Mouse (Mus musculus): Measurements from ENCODE around the gene Eif4g3. TPM values are rescaled to one million over a fixed set of nuclear protein-coding genes. Genes with fewer than 3 reads are reported as not detected.
A peak's percentile ranks its signal among the peaks of the same experiment; 100 is the strongest.

Gene Eif4g3
- polyA plus RNA-seq, 1 experiment from 2014 or later: 33.6 TPM

DNA sequence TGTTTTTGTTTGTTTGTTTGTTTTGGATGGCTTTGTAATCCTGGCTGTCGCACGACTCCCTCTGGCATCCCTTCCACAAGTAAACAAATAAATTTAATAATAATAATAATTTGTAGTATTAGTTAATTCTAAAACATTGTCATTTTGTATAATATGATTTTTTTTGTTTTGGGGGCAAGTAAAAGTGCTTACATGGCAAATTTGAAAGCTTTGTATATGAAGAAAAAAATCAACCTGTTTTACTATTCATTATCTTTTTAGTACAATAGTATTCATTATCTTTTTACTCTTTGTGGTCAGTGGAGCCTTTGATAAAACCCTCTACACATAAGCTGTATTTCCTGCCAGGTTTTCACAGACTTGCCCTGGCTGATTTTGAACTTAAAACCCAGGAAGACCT is 29.9 kb downstream of the Eif4g3 start:
- whole genome bisulfite sequencing (ENCODE audit: insufficient replicate concordance): 75% methylated on average over 2 of the region's 2 CpGs
- no peak overlapping the region for H3K4me3 ChIP-seq (ENCODE audit: low read depth, low read length)
- ATAC-seq (replicated peaks; ENCODE audit: insufficient number of reproducible peaks, low FRiP score, low TSS enrichment): no peak
- no peak overlapping the region for H3K27ac ChIP-seq (ENCODE audit: low read depth, low read length)
- no peaks in the 10 kb centered on the region for H3K9me3 ChIP-seq (replicated peaks; ENCODE audit: control insufficient read depth, low read length)
- peaks cover under 1% of the 10 kb centered on the region; the same call in 1 of the 2 replicates for H3K36me3 ChIP-seq (ENCODE audit: control insufficient read depth, insufficient read depth, low read length)
- H3K9ac ChIP-seq (ENCODE audit: low read depth, low read length): no peak overlapping the region
- peaks cover 29% of the 10 kb centered on the region for H3K4me1 ChIP-seq (ENCODE audit: control insufficient read depth, insufficient read depth, low read length)
- no peak overlapping the region for H3K4me2 ChIP-seq
- H3K27me3 ChIP-seq (ENCODE audit: control insufficient read depth, insufficient read depth, low read length): no peaks in the 10 kb centered on the region

DNA sequence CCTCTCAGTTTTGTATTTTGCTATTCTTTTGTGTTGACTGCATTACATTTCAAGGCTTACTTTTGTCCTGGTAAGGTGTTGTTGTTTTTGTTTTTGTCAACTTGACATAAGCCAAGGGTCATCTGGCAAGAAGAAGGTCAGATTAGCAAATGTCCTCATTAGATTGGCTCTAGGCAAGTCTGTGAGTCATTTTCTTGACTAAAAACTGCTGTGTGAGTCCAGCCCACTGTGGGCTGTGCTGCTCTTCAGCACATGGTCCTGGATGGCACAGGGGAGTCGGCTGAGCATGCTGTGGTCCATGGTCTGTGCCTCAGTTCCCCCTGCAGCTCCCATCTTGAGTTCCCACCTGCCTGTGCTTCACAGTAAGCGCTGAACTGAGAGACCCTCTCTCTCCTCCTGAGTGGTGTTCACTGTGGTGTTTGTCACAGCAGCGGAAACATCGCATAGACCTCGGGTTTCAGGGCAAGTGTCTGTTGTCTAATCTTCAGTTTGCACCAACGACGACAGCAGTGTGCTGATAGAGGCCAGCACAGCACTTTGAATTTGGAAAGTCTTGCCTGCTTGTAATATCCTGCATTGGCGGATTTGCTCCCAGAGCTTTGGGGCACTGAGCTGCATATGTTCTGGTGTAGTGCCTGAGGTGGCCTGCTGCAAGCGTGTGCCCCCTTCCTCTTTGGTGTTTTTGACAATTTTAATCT is 30.7 kb downstream of the Eif4g3 start:
- Histone ChIP-seq H3K27me3 (ENCODE audit: control insufficient read depth, insufficient read depth, low read length) (no peaks in the 10 kb centered on the region), H3K4me1 (ENCODE audit: control insufficient read depth, insufficient read depth, low read length) (peaks cover 29% of the 10 kb centered on the region), H3K36me3 (ENCODE audit: control insufficient read depth, insufficient read depth, low read length) (peaks cover 3% of the 10 kb centered on the region; the same call in 1 of the 2 replicates), H3K4me2 (no peak overlapping the region), H3K9me3 (replicated peaks; ENCODE audit: control insufficient read depth, low read length) (no peaks in the 10 kb centered on the region), H3K27ac (ENCODE audit: low read depth, low read length) (no peak overlapping the region), H3K4me3 (ENCODE audit: low read depth, low read length) (no peak overlapping the region), H3K9ac (ENCODE audit: low read depth, low read length) (no peak overlapping the region)
- WGBS (ENCODE audit: insufficient replicate concordance): 59% methylated on average over 9 of the region's 9 CpGs
- no peak for ATAC-seq (replicated peaks; ENCODE audit: insufficient number of reproducible peaks, low FRiP score, low TSS enrichment)

DNA sequence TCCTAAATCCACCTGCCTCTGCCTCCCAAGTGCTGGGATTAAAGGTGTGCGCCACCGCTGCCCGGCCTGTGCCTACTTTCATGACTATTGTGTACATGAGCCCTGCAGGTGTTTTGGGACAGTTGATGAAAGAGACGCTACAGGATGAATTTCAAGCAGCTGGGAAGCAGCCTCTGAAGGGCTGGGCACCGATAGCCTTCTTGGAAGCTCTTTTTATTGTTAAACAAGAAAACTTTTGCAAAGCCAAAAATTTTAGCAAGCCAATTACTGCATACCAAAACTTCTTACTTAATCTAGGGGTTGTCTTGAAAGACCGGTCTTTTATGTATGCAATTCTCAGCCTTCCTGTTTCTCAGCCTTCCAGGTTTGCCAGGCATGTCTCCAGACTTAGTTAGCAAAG is 36.3 kb downstream of the Eif4g3 start:
- Histone ChIP-seq H3K36me3 (ENCODE audit: control insufficient read depth, insufficient read depth, low read length) (peaks cover 21% of the 10 kb centered on the region; the same call in 1 of the 2 replicates), H3K4me3 (ENCODE audit: low read depth, low read length) (no peak overlapping the region), H3K9me3 (replicated peaks; ENCODE audit: control insufficient read depth, low read length) (no peaks in the 10 kb centered on the region), H3K4me1 (ENCODE audit: control insufficient read depth, insufficient read depth, low read length) (peaks cover 6% of the 10 kb centered on the region), H3K27me3 (ENCODE audit: control insufficient read depth, insufficient read depth, low read length) (no peaks in the 10 kb centered on the region), H3K4me2 (no peak overlapping the region), H3K9ac (ENCODE audit: low read depth, low read length) (no peak overlapping the region), H3K27ac (ENCODE audit: low read depth, low read length) (no peak overlapping the region)
- 91% methylated on average over 6 of the region's 6 CpGs for WGBS (ENCODE audit: insufficient replicate concordance)
- no peak for ATAC-seq (replicated peaks; ENCODE audit: insufficient number of reproducible peaks, low FRiP score, low TSS enrichment)

DNA sequence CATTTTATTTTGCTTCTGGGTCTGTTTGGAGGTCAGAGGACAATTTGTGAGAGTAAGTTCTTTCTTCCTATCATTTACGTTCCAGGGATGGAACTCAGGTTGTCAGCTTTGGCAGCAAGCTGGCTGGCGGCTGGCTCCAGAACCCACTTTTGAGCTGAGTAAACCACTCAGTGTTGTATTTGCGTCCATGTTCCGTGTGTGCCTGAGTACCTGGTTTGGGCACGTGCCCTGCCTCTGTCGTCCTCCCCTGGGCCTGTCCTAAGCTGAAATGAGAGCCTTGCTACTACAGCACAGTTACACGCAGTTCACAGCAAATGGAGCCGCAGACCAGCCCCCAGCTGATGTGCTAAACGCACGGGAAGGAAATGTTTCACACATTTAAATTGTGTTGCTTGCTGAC is 39.0 kb downstream of the Eif4g3 start:
- H3K4me2 ChIP-seq: no peak overlapping the region
- no peak overlapping the region for H3K27ac ChIP-seq (ENCODE audit: low read depth, low read length)
- H3K36me3 ChIP-seq (ENCODE audit: control insufficient read depth, insufficient read depth, low read length): peaks cover 21% of the 10 kb centered on the region; the same call in 1 of the 2 replicates
- no peak overlapping the region for H3K9ac ChIP-seq (ENCODE audit: low read depth, low read length)
- no peaks in the 10 kb centered on the region for H3K27me3 ChIP-seq (ENCODE audit: control insufficient read depth, insufficient read depth, low read length)
- no peak for ATAC-seq (replicated peaks; ENCODE audit: insufficient number of reproducible peaks, low FRiP score, low TSS enrichment)
- WGBS (ENCODE audit: insufficient replicate concordance): 89% methylated on average over 10 of the region's 10 CpGs
- no peaks in the 10 kb centered on the region for H3K9me3 ChIP-seq (replicated peaks; ENCODE audit: control insufficient read depth, low read length)
- H3K4me3 ChIP-seq (ENCODE audit: low read depth, low read length): no peak overlapping the region
- no peaks in the 10 kb centered on the region for H3K4me1 ChIP-seq (ENCODE audit: control insufficient read depth, insufficient read depth, low read length)

DNA sequence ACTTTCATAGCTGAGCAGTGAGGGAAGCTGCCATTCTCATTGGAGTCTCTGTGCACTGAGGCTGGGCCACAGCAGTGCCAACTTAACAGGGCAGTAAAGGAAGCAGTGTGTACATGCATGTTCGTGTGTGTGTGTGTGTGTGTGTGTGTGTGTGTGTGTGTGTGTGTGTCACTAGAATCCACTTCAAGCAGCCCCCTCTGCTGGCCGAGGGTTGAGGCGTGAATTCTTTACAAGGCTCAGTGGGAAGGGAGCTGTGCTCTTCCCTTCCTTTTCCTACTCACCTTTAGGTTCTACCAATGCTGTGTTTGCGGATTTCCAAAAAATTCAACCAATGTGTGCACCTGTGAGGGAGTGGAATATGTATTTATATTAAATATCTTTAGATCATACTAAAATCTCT is 41.0 kb downstream of the Eif4g3 start:
- no peaks in the 10 kb centered on the region for H3K9me3 ChIP-seq (replicated peaks; ENCODE audit: control insufficient read depth, low read length)
- peaks cover 8% of the 10 kb centered on the region for H3K4me1 ChIP-seq (ENCODE audit: control insufficient read depth, insufficient read depth, low read length)
- H3K4me3 ChIP-seq (ENCODE audit: low read depth, low read length): no peak overlapping the region
- H3K9ac ChIP-seq (ENCODE audit: low read depth, low read length): no peak overlapping the region
- H3K27ac ChIP-seq (ENCODE audit: low read depth, low read length): no peak overlapping the region
- WGBS (ENCODE audit: insufficient replicate concordance): 82% methylated on average over 4 of the region's 4 CpGs
- H3K4me2 ChIP-seq: no peak overlapping the region
- no peak for ATAC-seq (replicated peaks; ENCODE audit: insufficient number of reproducible peaks, low FRiP score, low TSS enrichment)
- H3K27me3 ChIP-seq (ENCODE audit: control insufficient read depth, insufficient read depth, low read length): no peaks in the 10 kb centered on the region
- H3K36me3 ChIP-seq (ENCODE audit: control insufficient read depth, insufficient read depth, low read length): peaks cover 18% of the 10 kb centered on the region; the same call in 1 of the 2 replicates

DNA sequence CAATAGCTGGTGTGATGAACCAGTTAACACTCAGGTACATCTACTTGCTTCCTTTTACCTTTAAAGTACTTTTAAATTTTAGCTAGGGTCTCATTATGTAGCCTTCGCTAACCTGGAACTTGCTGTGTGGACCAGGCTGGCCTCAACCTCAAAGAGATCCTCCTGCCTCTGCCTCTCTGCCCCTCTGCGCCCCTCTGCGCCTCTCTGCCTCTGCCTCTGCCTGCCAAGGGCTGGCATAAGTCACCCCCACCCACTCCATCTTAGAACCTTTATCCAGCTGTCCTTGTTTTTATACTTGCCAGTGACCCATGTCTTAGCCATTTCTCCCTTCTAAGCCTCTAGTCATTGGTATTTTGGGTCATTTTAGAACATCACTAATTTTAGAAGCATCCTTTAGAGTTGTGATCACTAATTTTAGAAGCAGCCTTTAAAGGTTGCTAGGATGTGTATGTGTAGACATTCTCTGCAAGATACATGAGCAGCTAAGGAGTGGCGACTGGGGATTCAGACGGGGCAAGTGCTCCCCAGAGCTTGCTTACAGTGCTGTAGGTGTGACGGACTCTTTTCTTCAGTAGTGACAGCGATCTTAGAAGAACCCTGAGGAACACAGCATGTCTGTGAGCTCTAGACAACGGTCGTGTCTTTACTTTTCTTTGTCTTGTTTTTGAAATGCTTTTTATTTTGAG is 42.8 kb downstream of the Eif4g3 start:
- Histone ChIP-seq H3K36me3 (ENCODE audit: control insufficient read depth, insufficient read depth, low read length) (peaks cover 18% of the 10 kb centered on the region; the same call in 1 of the 2 replicates), H3K27ac (ENCODE audit: low read depth, low read length) (no peak overlapping the region)

DNA sequence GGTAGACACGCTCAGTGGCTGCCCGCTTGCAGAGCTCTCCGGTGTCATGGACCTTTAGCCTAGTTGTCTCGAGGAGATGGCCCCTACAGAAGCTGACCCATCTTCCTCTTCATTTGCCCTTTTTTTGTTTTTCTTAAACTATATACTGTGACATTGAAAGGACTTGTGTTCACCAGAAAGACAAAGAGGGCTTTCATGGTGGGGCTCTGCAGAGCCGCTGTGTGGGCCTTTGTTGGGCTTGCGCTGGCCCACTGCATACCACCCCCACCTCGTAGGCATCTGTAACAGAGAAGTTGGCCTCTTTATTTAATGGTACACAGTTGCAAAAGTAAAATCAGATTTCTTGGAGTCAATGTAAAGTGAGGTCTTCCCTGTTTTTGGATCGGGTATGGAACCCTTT is 44.3 kb downstream of the Eif4g3 start:
- no peak overlapping the region for H3K4me2 ChIP-seq
- no peaks in the 10 kb centered on the region for H3K9me3 ChIP-seq (replicated peaks; ENCODE audit: control insufficient read depth, low read length)
- peaks cover 8% of the 10 kb centered on the region; the same call in 1 of the 2 replicates for H3K36me3 ChIP-seq (ENCODE audit: control insufficient read depth, insufficient read depth, low read length)
- ATAC-seq (replicated peaks; ENCODE audit: insufficient number of reproducible peaks, low FRiP score, low TSS enrichment): no peak
- no peak overlapping the region for H3K4me3 ChIP-seq (ENCODE audit: low read depth, low read length)
- peaks cover 14% of the 10 kb centered on the region for H3K4me1 ChIP-seq (ENCODE audit: control insufficient read depth, insufficient read depth, low read length)
- H3K27ac ChIP-seq (ENCODE audit: low read depth, low read length): peak overlapping the region; percentile 32; the same call in 1 of the 2 replicates
- 78% methylated on average over 8 of the region's 8 CpGs for WGBS (ENCODE audit: insufficient replicate concordance)
- H3K27me3 ChIP-seq (ENCODE audit: control insufficient read depth, insufficient read depth, low read length): no peaks in the 10 kb centered on the region
- H3K9ac ChIP-seq (ENCODE audit: low read depth, low read length): no peak overlapping the region

More for the DNA sequence above, 42.8 kb downstream of the Eif4g3 start:
- Histone ChIP-seq H3K4me3 (ENCODE audit: low read depth, low read length) (no peak overlapping the region), H3K4me1 (ENCODE audit: control insufficient read depth, insufficient read depth, low read length) (peaks cover 14% of the 10 kb centered on the region), H3K4me2 (no peak overlapping the region), H3K9me3 (replicated peaks; ENCODE audit: control insufficient read depth, low read length) (no peaks in the 10 kb centered on the region), H3K9ac (ENCODE audit: low read depth, low read length) (no peak overlapping the region), H3K27me3 (ENCODE audit: control insufficient read depth, insufficient read depth, low read length) (no peaks in the 10 kb centered on the region)
- no peak for ATAC-seq (replicated peaks; ENCODE audit: insufficient number of reproducible peaks, low FRiP score, low TSS enrichment)
- WGBS (ENCODE audit: insufficient replicate concordance): 84% methylated on average over 9 of the region's 9 CpGs

DNA sequence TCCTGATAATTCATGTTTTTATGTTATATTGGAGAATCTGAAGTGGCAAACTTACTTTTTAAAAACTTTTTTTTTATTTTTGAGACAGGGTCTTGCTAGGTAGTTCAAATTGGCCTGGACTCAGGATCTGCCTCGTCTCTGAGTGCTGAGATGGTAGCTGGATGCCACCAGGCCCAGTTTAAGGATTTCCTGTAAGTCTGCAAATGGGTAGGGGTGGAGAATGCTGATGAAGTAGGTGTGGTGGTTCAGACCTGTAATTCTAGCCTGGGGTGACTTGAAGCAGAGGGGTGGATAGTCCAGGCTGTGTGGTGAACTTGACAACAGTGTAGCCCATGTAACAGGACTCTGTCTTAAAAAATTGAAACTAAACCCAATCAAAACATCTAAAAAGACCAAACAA is 45.1 kb downstream of the Eif4g3 start:
- no peaks in the 10 kb centered on the region for H3K27me3 ChIP-seq (ENCODE audit: control insufficient read depth, insufficient read depth, low read length)
- H3K9me3 ChIP-seq (replicated peaks; ENCODE audit: control insufficient read depth, low read length): no peaks in the 10 kb centered on the region
- no peak overlapping the region for H3K4me2 ChIP-seq
- WGBS (ENCODE audit: insufficient replicate concordance): 67% methylated on average over 1 of the region's 1 CpGs
- peaks cover 14% of the 10 kb centered on the region for H3K4me1 ChIP-seq (ENCODE audit: control insufficient read depth, insufficient read depth, low read length)
- ATAC-seq (replicated peaks; ENCODE audit: insufficient number of reproducible peaks, low FRiP score, low TSS enrichment): no peak
- H3K27ac ChIP-seq (ENCODE audit: low read depth, low read length): no peak overlapping the region
- no peak overlapping the region for H3K9ac ChIP-seq (ENCODE audit: low read depth, low read length)
- H3K4me3 ChIP-seq (ENCODE audit: low read depth, low read length): no peak overlapping the region
- 0 out of 2 replicates have a peak, but pooled peaks cover 3% of the 10 kb centered on the region for H3K36me3 ChIP-seq (ENCODE audit: control insufficient read depth, insufficient read depth, low read length)
